Mouse (Mus musculus): ENCODE measurements at regions not wholly inside any gene's neighbourhood (a gene's known extent, or its start where the extent isn't known, plus 50 kb on each side); places are given as distances from the start of the nearest gene placed in this dataset.

GRCm38 (mm10) chr11:35065959-35066414 is 55.0 kb upstream of the Slit3 start:
- ATAC-seq (ENCODE audit: insufficient number of reproducible peaks, insufficient read depth, low FRiP score, low TSS enrichment, low read depth) = no peak
- H3K9ac ChIP-seq = no peak overlapping the region
- H3K36me3 ChIP-seq = no peaks in the 10 kb centered on the region
- 24% methylated on average over 4 of the region's 4 CpGs for WGBS
- H3K27me3 ChIP-seq = no peaks in the 10 kb centered on the region
- no peak overlapping the region for H3K27ac ChIP-seq
- H3K4me2 ChIP-seq = no peak overlapping the region
- H3K4me1 ChIP-seq = peaks cover 12% of the 10 kb centered on the region; the same call in 1 of the 2 replicates
- no peaks in the 10 kb centered on the region for H3K9me3 ChIP-seq
- no peak overlapping the region for H3K4me3 ChIP-seq

GRCm38 (mm10) chr11:35057791-35058190 is 63.2 kb upstream of the Slit3 start:
- 61% methylated on average over 6 of the region's 6 CpGs for WGBS

GRCm38 (mm10) chr11:35055496-35056125 is 65.4 kb upstream of the Slit3 start:
- 68% methylated on average over 7 of the region's 7 CpGs for WGBS

More at GRCm38 (mm10) chr11:35057791-35058190, 63.2 kb upstream of the Slit3 start:
- no peak overlapping the region for H3K4me3 ChIP-seq
- no peak for ATAC-seq (ENCODE audit: insufficient number of reproducible peaks, insufficient read depth, low FRiP score, low TSS enrichment, low read depth)
- no peak overlapping the region for H3K4me2 ChIP-seq
- H3K9ac ChIP-seq = no peak overlapping the region
- no peaks in the 10 kb centered on the region for H3K9me3 ChIP-seq
- H3K4me1 ChIP-seq = peaks cover 17% of the 10 kb centered on the region
- no peaks in the 10 kb centered on the region for H3K36me3 ChIP-seq
- no peaks in the 10 kb centered on the region for H3K27me3 ChIP-seq
- no peak overlapping the region for H3K27ac ChIP-seq

GRCm38 (mm10) chr11:35053613-35053950 is 67.4 kb upstream of the Slit3 start:
- ATAC-seq (ENCODE audit: insufficient number of reproducible peaks, insufficient read depth, low FRiP score, low TSS enrichment, low read depth) = no peak
- H3K27me3 ChIP-seq = no peaks in the 10 kb centered on the region
- no peak overlapping the region for H3K9ac ChIP-seq

More at GRCm38 (mm10) chr11:35055496-35056125, 65.4 kb upstream of the Slit3 start:
- Histone ChIP-seq H3K9ac (no peak overlapping the region), H3K4me3 (no peak overlapping the region), H3K9me3 (no peaks in the 10 kb centered on the region), H3K4me2 (no peak overlapping the region), H3K4me1 (peaks cover 15% of the 10 kb centered on the region), H3K36me3 (no peaks in the 10 kb centered on the region), H3K27ac (no peak overlapping the region), H3K27me3 (no peaks in the 10 kb centered on the region)
- ATAC-seq (ENCODE audit: insufficient number of reproducible peaks, insufficient read depth, low FRiP score, low TSS enrichment, low read depth) = no peak

GRCm38 (mm10) chr11:35052856-35053612 is 68.0 kb upstream of the Slit3 start:
- 58% methylated on average over 4 of the region's 4 CpGs for WGBS
- ATAC-seq (ENCODE audit: insufficient number of reproducible peaks, insufficient read depth, low FRiP score, low TSS enrichment, low read depth) = peak; percentile 37; the same call in 1 of the 2 replicates
- H3K36me3 ChIP-seq = no peaks in the 10 kb centered on the region
- peaks cover 19% of the 10 kb centered on the region for H3K4me1 ChIP-seq
- H3K27ac ChIP-seq = peak overlapping the region; percentile 48
- H3K4me2 ChIP-seq = no peak overlapping the region
- no peak overlapping the region for H3K4me3 ChIP-seq
- H3K27me3 ChIP-seq = no peaks in the 10 kb centered on the region
- no peak overlapping the region for H3K9ac ChIP-seq
- H3K9me3 ChIP-seq = no peaks in the 10 kb centered on the region

More at GRCm38 (mm10) chr11:35053613-35053950, 67.4 kb upstream of the Slit3 start:
- H3K4me2 ChIP-seq = no peak overlapping the region
- H3K36me3 ChIP-seq = no peaks in the 10 kb centered on the region
- H3K4me1 ChIP-seq = peaks cover 19% of the 10 kb centered on the region
- no peak overlapping the region for H3K4me3 ChIP-seq
- WGBS = 47% methylated on average over 2 of the region's 2 CpGs
- no peaks in the 10 kb centered on the region for H3K9me3 ChIP-seq
- H3K27ac ChIP-seq = peak overlapping the region; percentile 48

- Histone ChIP-seq H3K9me3 (no peaks in the 10 kb centered on the region), H3K36me3 (no peaks in the 10 kb centered on the region), H3K4me1 (peaks cover 19% of the 10 kb centered on the region), H3K9ac (no peak overlapping the region), H3K4me3 (no peak overlapping the region), H3K27me3 (no peaks in the 10 kb centered on the region), H3K4me2 (no peak overlapping the region), H3K27ac (no peak overlapping the region)
- ATAC-seq (ENCODE audit: insufficient number of reproducible peaks, insufficient read depth, low FRiP score, low TSS enrichment, low read depth) = no peak
- 77% methylated on average over 8 of the region's 8 CpGs for WGBS
These were observed 71.3 kb upstream of the Slit3 start for GRCm38 (mm10) chr11:35049663-35050215.

- 74% methylated on average over 1 of the region's 1 CpGs for WGBS
- no peak for ATAC-seq (ENCODE audit: insufficient number of reproducible peaks, insufficient read depth, low FRiP score, low TSS enrichment, low read depth)
- Histone ChIP-seq H3K27me3 (no peaks in the 10 kb centered on the region), H3K4me2 (no peak overlapping the region), H3K4me1 (no peaks in the 10 kb centered on the region), H3K9ac (no peak overlapping the region), H3K36me3 (no peaks in the 10 kb centered on the region), H3K27ac (no peak overlapping the region), H3K4me3 (no peak overlapping the region), H3K9me3 (no peaks in the 10 kb centered on the region)
These were observed 76.4 kb upstream of the Slit3 start for GRCm38 (mm10) chr11:35044659-35045058.

- no peaks in the 10 kb centered on the region for H3K27me3 ChIP-seq
- no peak overlapping the region for H3K4me3 ChIP-seq
- 33% methylated on average over 8 of the region's 8 CpGs for WGBS
- H3K4me2 ChIP-seq = 0 out of 2 replicates have a peak overlapping the region, but pooled peaks have one; percentile 2
- H3K4me1 ChIP-seq = peaks cover 11% of the 10 kb centered on the region
- H3K36me3 ChIP-seq = no peaks in the 10 kb centered on the region
- H3K9me3 ChIP-seq = no peaks in the 10 kb centered on the region; the same call in 1 of the 2 replicates
- H3K27ac ChIP-seq = no peak overlapping the region
- no peak for ATAC-seq (ENCODE audit: insufficient number of reproducible peaks, insufficient read depth, low FRiP score, low TSS enrichment, low read depth)
- H3K9ac ChIP-seq = no peak overlapping the region
These were observed 96.6 kb upstream of the Slit3 start for GRCm38 (mm10) chr11:35024448-35024847.

GRCm38 (mm10) chr11:35023813-35024212 is 97.2 kb upstream of the Slit3 start:
- Histone ChIP-seq H3K27me3 (no peaks in the 10 kb centered on the region), H3K9me3 (no peaks in the 10 kb centered on the region; the same call in 1 of the 2 replicates), H3K4me1 (peaks cover 11% of the 10 kb centered on the region), H3K4me2 (no peak overlapping the region), H3K4me3 (no peak overlapping the region), H3K36me3 (no peaks in the 10 kb centered on the region), H3K9ac (no peak overlapping the region), H3K27ac (no peak overlapping the region)
- ATAC-seq (ENCODE audit: insufficient number of reproducible peaks, insufficient read depth, low FRiP score, low TSS enrichment, low read depth) = no peak; the same call in 1 of the 2 replicates
- WGBS = 85% methylated on average over 4 of the region's 4 CpGs

- Histone ChIP-seq H3K4me1 (peaks cover 11% of the 10 kb centered on the region), H3K9me3 (no peaks in the 10 kb centered on the region; the same call in 1 of the 2 replicates), H3K4me2 (no peak overlapping the region), H3K27me3 (no peaks in the 10 kb centered on the region), H3K4me3 (no peak overlapping the region), H3K27ac (no peak overlapping the region), H3K36me3 (no peaks in the 10 kb centered on the region), H3K9ac (no peak overlapping the region)
- ATAC-seq (ENCODE audit: insufficient number of reproducible peaks, insufficient read depth, low FRiP score, low TSS enrichment, low read depth) = no peak
- 45% methylated on average over 3 of the region's 3 CpGs for WGBS
These were observed 98.9 kb upstream of the Slit3 start for GRCm38 (mm10) chr11:35021990-35022625.

- ATAC-seq (ENCODE audit: insufficient number of reproducible peaks, insufficient read depth, low FRiP score, low TSS enrichment, low read depth) = no peak
- peaks cover 14% of the 10 kb centered on the region for H3K4me1 ChIP-seq
- no peak overlapping the region for H3K4me3 ChIP-seq
- WGBS = 65% methylated on average over 3 of the region's 3 CpGs
- H3K9me3 ChIP-seq = no peaks in the 10 kb centered on the region; the same call in 1 of the 2 replicates
- no peak overlapping the region for H3K4me2 ChIP-seq
- no peak overlapping the region for H3K27ac ChIP-seq
- peaks cover 12% of the 10 kb centered on the region for H3K27me3 ChIP-seq
- no peaks in the 10 kb centered on the region for H3K36me3 ChIP-seq
- no peak overlapping the region for H3K9ac ChIP-seq
These were observed 104.0 kb upstream of the Slit3 start for GRCm38 (mm10) chr11:35016998-35017397.

Data from embryonic facial prominence, embryonic 13.5 days (tissue).